Mouse (Mus musculus) small intestine, adult 2 months (tissue): ENCODE data around the gene Cpa2. TPM values are rescaled to one million over a fixed set of nuclear protein-coding genes. Genes with fewer than 3 reads are reported as not detected.

Experiments
- H3K27ac ChIP-seq: fragments of 200-500 bp; 2 replicates; pipeline ENCODE4 v1.5.1; 2012; ENCODE audit warnings: low read depth, low read length, control low read depth, inconsistent platforms; ENCODE audit not compliant: insufficient read depth
- H3K27me3 ChIP-seq: fragments of 200-500 bp; 2 replicates; pipeline ENCODE4 v1.6.1; 2012; ENCODE audit warnings: mild to moderate bottlenecking, moderate library complexity, low read length, inconsistent platforms; ENCODE audit not compliant: control insufficient read depth, insufficient read depth
- H3K36me3 ChIP-seq: fragments of 200-500 bp; 2 replicates; pipeline ENCODE4 v1.6.1; 2012; ENCODE audit warnings: mild to moderate bottlenecking, low read length, control low read depth, inconsistent platforms; ENCODE audit not compliant: control insufficient read depth, insufficient read depth
- H3K4me1 ChIP-seq: fragments of 200-500 bp; 2 replicates; pipeline ENCODE4 v1.6.1; 2012; ENCODE audit warnings: low read length, inconsistent platforms, mixed read lengths; ENCODE audit not compliant: control insufficient read depth, insufficient read depth, insufficient read length
- H3K4me3 ChIP-seq: fragments of 200-500 bp; 2 replicates; pipeline ENCODE4 v1.5.1; 2012; ENCODE audit warnings: low read depth, mild to moderate bottlenecking, control low read depth, inconsistent platforms, low read length, moderate library complexity
- CTCF ChIP-seq: fragments of 200-500 bp; IDR thresholded peaks from 2 replicates; pipeline ENCODE4 v1.5.1; 2012; ENCODE audit warnings: low read depth, mild to moderate bottlenecking, control low read depth, inconsistent platforms, low read length, moderate library complexity, mixed read lengths; ENCODE audit not compliant: insufficient replicate concordance, insufficient read length; ENCODE audit errors: extremely low read depth
- POLR2A ChIP-seq: fragments of 200-500 bp; IDR thresholded peaks from 2 replicates; pipeline ENCODE4 v1.6.1; 2012; ENCODE audit warnings: low read depth, mild to moderate bottlenecking, control low read depth, inconsistent platforms, low read length, moderate library complexity
- WGBS: fragments of 180-500 bp; shearing (Covaris S2); methylation state at CpG from one replicate; pipeline ENCODE4 v1.1.7; 2018; 5-methylcytosine and 5-hydroxymethylcytosine counted together
- polyA plus RNA-seq: library from polyadenylated mRNA; depleted of rRNA; stranded (reverse); fragments of >200 nt; gene quantifications from 2 replicates; pipeline ENCODE4 v1.2.3, GENCODE M21; 2012

Cpa2 gene
- polyA plus RNA-seq, 1 experiment, result 0.90 TPM

GRCm38 (mm10) chr6:30592417-30592974 is 51.1 kb downstream of the Cpa2 start:
- WGBS, result 82% methylated on average over 10 of the region's 10 CpGs
- no peak for TF ChIP-seq CTCF
- TF ChIP-seq POLR2A, result no peak
- Histone ChIP-seq H3K4me3 (no peak overlapping the region), H3K27me3 (no peaks in the 10 kb centered on the region), H3K4me1 (no peaks in the 10 kb centered on the region), H3K27ac (no peak overlapping the region), H3K36me3 (no peaks in the 10 kb centered on the region)

GRCm38 (mm10) chr6:30594364-30594763 is 53.0 kb downstream of the Cpa2 start:
- H3K36me3 ChIP-seq, result no peaks in the 10 kb centered on the region
- TF ChIP-seq CTCF (no peak), POLR2A (no peak)
- 62% methylated on average over 7 of the region's 7 CpGs for WGBS
- H3K27ac ChIP-seq, result no peak overlapping the region
- no peaks in the 10 kb centered on the region for H3K4me1 ChIP-seq
- no peaks in the 10 kb centered on the region for H3K27me3 ChIP-seq
- no peak overlapping the region for H3K4me3 ChIP-seq

- no peak for TF ChIP-seq CTCF
- TF ChIP-seq POLR2A, result no peak
- no peaks in the 10 kb centered on the region for H3K4me1 ChIP-seq
- H3K27me3 ChIP-seq, result no peaks in the 10 kb centered on the region
- H3K27ac ChIP-seq, result no peak overlapping the region
- WGBS, result 81% methylated on average over 8 of the region's 8 CpGs
- no peak overlapping the region for H3K4me3 ChIP-seq
- H3K36me3 ChIP-seq, result no peaks in the 10 kb centered on the region
These were observed 55.0 kb downstream of the Cpa2 start for GRCm38 (mm10) chr6:30596230-30596898.

- Histone ChIP-seq H3K36me3 (no peaks in the 10 kb centered on the region), H3K27me3 (no peaks in the 10 kb centered on the region), H3K4me3 (no peak overlapping the region), H3K4me1 (no peaks in the 10 kb centered on the region), H3K27ac (no peak overlapping the region)
- TF ChIP-seq CTCF (no peak), POLR2A (no peak)
- WGBS, result 67% methylated on average over 3 of the region's 3 CpGs
These were observed 58.7 kb downstream of the Cpa2 start for GRCm38 (mm10) chr6:30600033-30600432.

GRCm38 (mm10) chr6:30600995-30601394 is 59.6 kb downstream of the Cpa2 start:
- Histone ChIP-seq H3K4me3 (no peak overlapping the region), H3K27ac (no peak overlapping the region), H3K4me1 (no peaks in the 10 kb centered on the region), H3K36me3 (no peaks in the 10 kb centered on the region), H3K27me3 (no peaks in the 10 kb centered on the region)
- TF ChIP-seq POLR2A, result no peak
- 64% methylated on average over 1 of the region's 1 CpGs for WGBS

GRCm38 (mm10) chr6:30604342-30604867 is 63.0 kb downstream of the Cpa2 start:
- 70% methylated on average over 7 of the region's 7 CpGs for WGBS
- H3K36me3 ChIP-seq, result no peaks in the 10 kb centered on the region
- H3K4me1 ChIP-seq, result no peaks in the 10 kb centered on the region
- TF ChIP-seq CTCF (no peak), POLR2A (no peak)
- H3K27me3 ChIP-seq, result no peaks in the 10 kb centered on the region
- H3K4me3 ChIP-seq, result no peak overlapping the region
- no peak overlapping the region for H3K27ac ChIP-seq

GRCm38 (mm10) chr6:30605111-30605510 is 63.7 kb downstream of the Cpa2 start:
- Histone ChIP-seq H3K27ac (no peak overlapping the region), H3K4me1 (no peaks in the 10 kb centered on the region), H3K4me3 (no peak overlapping the region), H3K36me3 (no peaks in the 10 kb centered on the region), H3K27me3 (no peaks in the 10 kb centered on the region)
- no peak for TF ChIP-seq POLR2A
- TF ChIP-seq CTCF, result no peak
- 88% methylated on average over 4 of the region's 4 CpGs for WGBS

GRCm38 (mm10) chr6:30605672-30606071 is 64.3 kb downstream of the Cpa2 start:
- no peak overlapping the region for H3K4me3 ChIP-seq
- no peaks in the 10 kb centered on the region for H3K27me3 ChIP-seq
- no peak overlapping the region for H3K27ac ChIP-seq
- H3K4me1 ChIP-seq, result no peaks in the 10 kb centered on the region
- H3K36me3 ChIP-seq, result no peaks in the 10 kb centered on the region
- TF ChIP-seq CTCF (no peak), POLR2A (no peak)
- WGBS, result 72% methylated on average over 5 of the region's 5 CpGs
